Mouse (Mus musculus) forebrain, embryonic 14.5 days (tissue): Measurements from ENCODE around the gene Rnf224. TPM values are rescaled to one million over a fixed set of nuclear protein-coding genes. Genes with fewer than 3 reads are reported as not detected.

Source experiments
- ATAC-seq: fragments of 200-750 bp; cut with Nextera tagmentation; 2 replicates; pipeline ENCODE4 v1.8.0; 2017; ENCODE audit warnings: mild to moderate bottlenecking, moderate library complexity
- DNase-seq: peaks from one replicate; pipeline ENCODE4 v3.0.0-alpha.2; 2015; ENCODE audit warnings: low spot score
- H3K27ac ChIP-seq: fragments of 300-500 bp; sonication (generic); 2 replicates; pipeline ENCODE4 v1.5.1; 2014; ENCODE audit warnings: low read depth, mild to moderate bottlenecking, control low read depth, low read length, moderate library complexity
- H3K27me3 ChIP-seq: fragments of 300-500 bp; sonication (generic); replicated peaks from 2 replicates; pipeline ENCODE4 v1.6.1; 2014; ENCODE audit warnings: low read length, control low read depth, mixed read lengths; ENCODE audit not compliant: control insufficient read depth, insufficient read depth
- H3K36me3 ChIP-seq: fragments of 300-500 bp; sonication (generic); 2 replicates; pipeline ENCODE4 v1.6.1; 2014; ENCODE audit warnings: low read length, control low read depth; ENCODE audit not compliant: control insufficient read depth, insufficient read depth
- H3K4me1 ChIP-seq: fragments of 300-500 bp; sonication (generic); 2 replicates; pipeline ENCODE4 v1.6.1; 2014; ENCODE audit warnings: antibody characterized with exemption, low read length, control low read depth; ENCODE audit not compliant: control insufficient read depth, insufficient read depth
- H3K4me2 ChIP-seq: fragments of 300-500 bp; sonication (generic); 2 replicates; pipeline ENCODE4 v1.6.1; 2014; ENCODE audit warnings: mild to moderate bottlenecking, control low read depth, low read length
- H3K4me3 ChIP-seq: fragments of 300-500 bp; sonication (generic); 2 replicates; pipeline ENCODE4 v1.5.1; 2014; ENCODE audit warnings: low read depth, low read length, control low read depth
- H3K9ac ChIP-seq: fragments of 300-500 bp; sonication (generic); 2 replicates; pipeline ENCODE4 v1.6.1; 2014; ENCODE audit warnings: mild to moderate bottlenecking, low read length, control low read depth, moderate library complexity
- H3K9me3 ChIP-seq: fragments of 300-500 bp; sonication (generic); replicated peaks from 2 replicates; pipeline ENCODE4 v1.6.1; 2016; ENCODE audit warnings: low read length, control low read depth, mixed read lengths; ENCODE audit not compliant: control insufficient read depth
- WGBS: fragments of 180-500 bp; shearing (Covaris S2); extraction: QIAGEN DNeasy Blood & Tissue Kit; methylation state at CpG from one replicate; pipeline ENCODE4 v1.1.7; 2014; 5-methylcytosine and 5-hydroxymethylcytosine counted together
- polyA plus RNA-seq: library from polyadenylated mRNA; unstranded; fragments of >200 nt; fragmentation: Nextera tagmentation; extraction: Ambion mirVana; gene quantifications from 2 replicates; pipeline ENCODE4 v1.2.1, GENCODE M21; 2014

Rnf224 gene
- polyA plus RNA-seq, 1 experiment from 2014 or later = not detected

DNA sequence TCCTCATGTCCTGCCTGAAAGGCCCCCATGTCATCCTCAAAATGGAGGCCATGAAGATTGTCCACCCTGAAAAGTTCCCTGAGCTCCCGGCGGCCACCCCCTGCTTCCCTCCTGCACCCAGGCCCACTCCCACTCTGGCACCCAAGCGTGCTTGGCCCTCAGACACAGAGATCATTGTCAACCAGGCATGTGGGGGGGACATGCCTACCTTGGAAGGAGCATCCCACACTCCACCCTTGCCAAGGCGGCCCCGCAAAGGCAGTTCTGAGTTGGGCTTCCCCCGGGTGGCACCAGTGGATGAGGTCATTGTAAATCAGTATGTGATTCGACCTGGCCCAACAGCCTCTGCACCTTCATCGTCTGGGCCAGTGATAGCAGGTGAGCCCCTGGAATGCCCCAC lies 6.8 kb upstream of the Rnf224 start:
- 84% methylated on average over 8 of the region's 8 CpGs for WGBS
- DNase-seq (no peak), ATAC-seq (no peak)
- Histone ChIP-seq H3K4me1 (peaks cover 15% of the 10 kb centered on the region), H3K27ac (no peak overlapping the region), H3K9ac (peak overlapping the region; percentile 83; the same call in 1 of the 2 replicates), H3K36me3 (peaks cover 37% of the 10 kb centered on the region), H3K27me3 (no peaks in the 10 kb centered on the region), H3K4me2 (peak overlapping the region; percentile 93), H3K4me3 (peak overlapping the region; percentile 66), H3K9me3 (no peaks in the 10 kb centered on the region)

GRCm38 (mm10) chr2:25242101-25242506 lies 5.5 kb upstream of the Rnf224 start, which contains the start of the genes Rnf208 and Cysrt1:
Gene Rnf208, plus strand, starts transcription at chr2:25242255.
Gene Cysrt1, minus strand, starts transcription at chr2:25242452.
- DNase-seq = peak; percentile 55
- no peak within 1 kb of the TSS for H3K27ac ChIP-seq

GRCm38 (mm10) chr2:25241438-25241775 lies 4.8 kb upstream of the Rnf224 start:
- H3K4me3 ChIP-seq = peak overlapping the region; percentile 66
- no peaks in the 10 kb centered on the region for H3K27me3 ChIP-seq
- H3K9ac ChIP-seq = peak overlapping the region; percentile 83
- no peak overlapping the region for H3K27ac ChIP-seq
- H3K9me3 ChIP-seq = no peaks in the 10 kb centered on the region
- WGBS = 17% methylated on average over 6 of the region's 6 CpGs
- DNase-seq (no peak), ATAC-seq (peak; percentile 19)
- H3K36me3 ChIP-seq = peaks cover 22% of the 10 kb centered on the region; the same call in 1 of the 2 replicates
- H3K4me2 ChIP-seq = peak overlapping the region; percentile 93
- peaks cover 15% of the 10 kb centered on the region for H3K4me1 ChIP-seq

More at GRCm38 (mm10) chr2:25242101-25242506, 5.5 kb upstream of the Rnf224 start, which contains the start of the genes Rnf208 and Cysrt1:
- H3K4me2 ChIP-seq = peak within 1 kb of the TSS; percentile 93
- H3K9ac ChIP-seq = peak within 1 kb of the TSS; percentile 83
- H3K27me3 ChIP-seq = no peaks in the 10 kb centered on the region
- H3K36me3 ChIP-seq = peaks cover 25% of the 10 kb centered on the region
- ATAC-seq = peak; percentile 57
- no peaks in the 10 kb centered on the region for H3K9me3 ChIP-seq
- peak within 1 kb of the TSS; percentile 66 for H3K4me3 ChIP-seq
- WGBS = under 1% methylated on average over 13 of the region's 59 CpGs
- H3K4me1 ChIP-seq = peaks cover 15% of the 10 kb centered on the region

GRCm38 (mm10) chr2:25240723-25241437 lies 4.3 kb upstream of the Rnf224 start:
- DNase-seq = peak; percentile 89
- 1% methylated on average over 29 of the region's 29 CpGs for WGBS
- H3K4me1 ChIP-seq = peaks cover 15% of the 10 kb centered on the region
- peak overlapping the region; percentile 56 for H3K9ac ChIP-seq
- H3K27me3 ChIP-seq = no peaks in the 10 kb centered on the region
- H3K27ac ChIP-seq = no peak overlapping the region
- H3K4me2 ChIP-seq = peak overlapping the region; percentile 93
- H3K4me3 ChIP-seq = peak overlapping the region; percentile 66
- peaks cover 16% of the 10 kb centered on the region; the same call in 1 of the 2 replicates for H3K36me3 ChIP-seq
- ATAC-seq = peak; percentile 85
- H3K9me3 ChIP-seq = no peaks in the 10 kb centered on the region

GRCm38 (mm10) chr2:25240310-25240709 lies 3.7 kb upstream of the Rnf224 start:
- Histone ChIP-seq H3K4me3 (peak overlapping the region; percentile 66; the same call in 1 of the 2 replicates), H3K9me3 (no peaks in the 10 kb centered on the region), H3K4me2 (peak overlapping the region; percentile 93), H3K27ac (no peak overlapping the region), H3K27me3 (no peaks in the 10 kb centered on the region), H3K9ac (peak overlapping the region; percentile 56; the same call in 1 of the 2 replicates), H3K4me1 (peaks cover 15% of the 10 kb centered on the region), H3K36me3 (peaks cover 11% of the 10 kb centered on the region; the same call in 1 of the 2 replicates)
- ATAC-seq = no peak; the same call in 1 of the 2 replicates
- WGBS = 47% methylated on average over 8 of the region's 8 CpGs
- no peak for DNase-seq

- ATAC-seq (no peak), DNase-seq (no peak)
- Histone ChIP-seq H3K27ac (no peak overlapping the region), H3K27me3 (no peaks in the 10 kb centered on the region), H3K36me3 (peaks cover 6% of the 10 kb centered on the region; the same call in 1 of the 2 replicates), H3K9me3 (no peaks in the 10 kb centered on the region), H3K4me2 (no peak overlapping the region), H3K9ac (no peak overlapping the region), H3K4me3 (no peak overlapping the region), H3K4me1 (peaks cover 15% of the 10 kb centered on the region)
- 93% methylated on average over 3 of the region's 3 CpGs for WGBS
These were observed 3.2 kb upstream of the Rnf224 start for GRCm38 (mm10) chr2:25239766-25240165.

DNA sequence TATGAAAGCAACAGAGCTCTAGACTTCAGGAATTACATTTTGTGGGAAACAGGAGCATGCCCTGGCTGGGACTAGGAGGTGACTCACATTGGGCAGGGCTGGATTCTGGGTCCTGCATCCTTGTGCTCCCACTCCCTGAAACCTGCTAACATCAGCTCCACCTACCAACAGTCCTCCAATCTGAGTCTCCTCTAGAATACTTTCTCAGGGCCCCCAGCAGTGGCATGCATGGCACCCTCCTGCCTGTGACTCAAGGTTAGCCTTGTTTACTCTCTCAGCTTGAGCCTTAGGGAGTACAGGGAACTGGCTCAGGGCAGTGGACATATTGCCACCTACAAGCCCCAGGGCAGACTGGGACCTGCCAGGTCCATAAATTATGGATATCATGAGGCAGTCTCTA lies 1.5 kb upstream of the Rnf224 start:
- Histone ChIP-seq H3K4me3 (no peak overlapping the region), H3K27ac (no peak overlapping the region), H3K27me3 (no peaks in the 10 kb centered on the region), H3K4me1 (peaks cover 15% of the 10 kb centered on the region), H3K36me3 (no peaks in the 10 kb centered on the region), H3K9me3 (no peaks in the 10 kb centered on the region), H3K9ac (no peak overlapping the region), H3K4me2 (no peak overlapping the region)
- ATAC-seq = no peak
- no peak for DNase-seq

- H3K9ac ChIP-seq = no peak overlapping the region
- no peak overlapping the region for H3K27ac ChIP-seq
- H3K9me3 ChIP-seq = no peaks in the 10 kb centered on the region
- H3K4me2 ChIP-seq = no peak overlapping the region
- WGBS = 64% methylated on average over 4 of the region's 4 CpGs
- peaks cover 13% of the 10 kb centered on the region for H3K4me1 ChIP-seq
- H3K27me3 ChIP-seq = no peaks in the 10 kb centered on the region
- DNase-seq = no peak
- no peak overlapping the region for H3K4me3 ChIP-seq
- no peaks in the 10 kb centered on the region for H3K36me3 ChIP-seq
- ATAC-seq = no peak
These were observed 935 bp upstream of the Rnf224 start for GRCm38 (mm10) chr2:25237522-25237921.

- Histone ChIP-seq H3K4me3 (no peak overlapping the region), H3K27me3 (no peaks in the 10 kb centered on the region), H3K27ac (no peak overlapping the region), H3K9ac (no peak overlapping the region), H3K9me3 (no peaks in the 10 kb centered on the region), H3K4me2 (no peak overlapping the region), H3K36me3 (no peaks in the 10 kb centered on the region), H3K4me1 (no peaks in the 10 kb centered on the region)
- DNase-seq = no peak
- no peak for ATAC-seq
- WGBS = 74% methylated on average over 5 of the region's 5 CpGs
These were observed 1.9 kb downstream of the Rnf224 start for GRCm38 (mm10) chr2:25234551-25235220.
